Mouse (Mus musculus) stomach, embryonic 15.5 days (tissue): ENCODE measurements around the gene Hk1. TPM values are rescaled to one million over a fixed set of nuclear protein-coding genes. Genes with fewer than 3 reads are reported as not detected.

Source experiments
- ATAC-seq: fragments of 200-750 bp; cut with Nextera tagmentation; 2 replicates; pipeline ENCODE4 v1.8.0; 2017; ENCODE audit warnings: low read depth, moderate number of reproducible peaks, moderate TSS enrichment; ENCODE audit not compliant: insufficient read depth, low FRiP score
- H3K27ac ChIP-seq: fragments of 300-500 bp; sonication (generic); 2 replicates; pipeline ENCODE4 v1.5.1; 2015; ENCODE audit warnings: mild to moderate bottlenecking, inconsistent platforms
- H3K27me3 ChIP-seq: fragments of 300-500 bp; sonication (generic); replicated peaks from 2 replicates; pipeline ENCODE4 v1.6.1; 2015; ENCODE audit warnings: inconsistent platforms
- H3K36me3 ChIP-seq: fragments of 300-500 bp; sonication (generic); 2 replicates; pipeline ENCODE4 v1.6.1; 2015; ENCODE audit warnings: inconsistent platforms
- H3K4me1 ChIP-seq: fragments of 300-500 bp; sonication (generic); 2 replicates; pipeline ENCODE4 v1.6.1; 2015; ENCODE audit warnings: inconsistent platforms
- H3K4me2 ChIP-seq: fragments of 300-500 bp; sonication (generic); 2 replicates; pipeline ENCODE4 v1.6.1; 2015; ENCODE audit warnings: mild to moderate bottlenecking, inconsistent platforms
- H3K4me3 ChIP-seq: fragments of 300-500 bp; sonication (generic); replicated peaks from 2 replicates; pipeline ENCODE4 v1.5.1; 2015; ENCODE audit warnings: inconsistent platforms
- H3K9ac ChIP-seq: fragments of 300-500 bp; sonication (generic); 2 replicates; pipeline ENCODE4 v1.6.1; 2015; ENCODE audit warnings: inconsistent platforms
- H3K9me3 ChIP-seq: fragments of 300-500 bp; sonication (generic); 2 replicates; pipeline ENCODE4 v1.6.1; 2016; ENCODE audit warnings: inconsistent platforms
- WGBS: fragments of 180-500 bp; shearing (Covaris S2); methylation state at CpG from one replicate; pipeline ENCODE4 v1.1.7; 2015; 5-methylcytosine and 5-hydroxymethylcytosine counted together
- polyA plus RNA-seq: library from polyadenylated mRNA; unstranded; fragments of >200 nt; fragmentation: Nextera tagmentation; extraction: Ambion mirVana; gene quantifications from 2 replicates; pipeline ENCODE4 v1.2.1, GENCODE M21; 2015

Gene Hk1
- polyA plus RNA-seq, 1 experiment from 2014 or later, result 45.8 TPM

DNA sequence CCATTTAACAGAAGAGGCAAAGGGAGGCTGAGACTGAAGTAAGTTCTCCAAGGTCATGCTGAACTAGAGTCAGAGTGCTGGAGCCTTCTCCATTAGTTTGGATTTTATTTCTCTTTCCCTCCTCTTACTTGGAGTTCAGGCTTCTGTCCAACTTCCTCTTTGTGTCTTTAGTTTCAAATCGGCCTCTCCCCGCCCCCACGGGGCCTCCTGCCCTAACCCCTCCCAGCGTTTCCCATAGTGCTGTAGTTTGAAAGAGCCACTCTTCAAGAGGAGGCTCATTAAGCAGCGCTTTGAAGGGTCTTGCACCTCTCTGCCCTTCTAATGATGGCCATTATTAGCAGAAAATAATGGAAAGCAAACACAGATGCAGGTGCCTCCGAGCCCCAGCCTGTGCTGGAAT, 68.2 kb downstream of the Hk1 start:
- WGBS, result 22% methylated on average over 6 of the region's 6 CpGs
- H3K4me3 ChIP-seq, result no peak overlapping the region
- 0 out of 2 replicates have a peak, but pooled peaks have one; percentile 24 for ATAC-seq
- no peaks in the 10 kb centered on the region for H3K9me3 ChIP-seq
- H3K4me1 ChIP-seq, result peaks cover 20% of the 10 kb centered on the region
- H3K27ac ChIP-seq, result peak overlapping the region; percentile 46; the same call in 1 of the 2 replicates
- no peaks in the 10 kb centered on the region for H3K36me3 ChIP-seq
- peak overlapping the region; percentile 30; the same call in 1 of the 2 replicates for H3K4me2 ChIP-seq
- no peaks in the 10 kb centered on the region for H3K27me3 ChIP-seq
- H3K9ac ChIP-seq, result no peak overlapping the region

DNA sequence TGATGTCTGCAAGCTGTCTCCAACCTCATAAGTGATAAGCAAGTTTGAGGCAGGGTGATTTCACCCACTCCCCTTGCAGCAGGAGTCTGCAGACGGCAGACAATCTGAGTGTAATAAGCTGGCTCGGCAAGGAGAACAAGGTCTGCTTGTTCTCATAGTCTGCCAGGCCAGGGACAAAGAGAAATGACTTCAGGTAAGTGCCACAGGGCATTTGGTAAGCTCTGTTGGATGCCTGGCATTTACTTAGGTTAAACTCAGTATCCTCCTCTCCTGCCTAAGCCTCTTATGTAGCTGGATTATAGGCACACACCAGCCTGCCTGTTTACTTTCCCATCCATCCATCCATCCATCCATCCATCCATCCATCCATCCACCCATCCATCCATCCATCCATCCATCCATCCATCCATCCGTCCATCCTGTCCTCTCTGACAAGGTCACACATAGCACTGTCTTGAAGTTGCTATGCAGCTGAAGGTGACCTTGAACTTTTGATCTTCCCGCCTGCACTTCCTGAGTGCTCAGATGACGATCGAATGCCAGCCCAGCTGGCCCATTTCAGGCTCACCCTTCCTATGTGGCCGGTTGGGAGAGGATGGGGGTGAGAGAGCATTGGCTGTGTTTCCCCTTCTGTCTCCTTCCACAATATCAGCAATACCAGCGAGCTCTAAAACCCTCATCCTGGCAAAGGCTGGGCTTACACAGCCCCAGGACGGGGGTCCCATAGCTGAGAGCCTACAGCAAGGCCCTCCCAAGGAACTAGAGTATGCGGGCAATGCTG, 69.3 kb downstream of the Hk1 start:
- Histone ChIP-seq H3K4me1 (peaks cover 23% of the 10 kb centered on the region), H3K36me3 (no peaks in the 10 kb centered on the region), H3K9ac (no peak overlapping the region), H3K9me3 (no peaks in the 10 kb centered on the region), H3K4me2 (no peak overlapping the region), H3K4me3 (no peak overlapping the region), H3K27ac (no peak overlapping the region), H3K27me3 (no peaks in the 10 kb centered on the region)
- ATAC-seq, result no peak
- 68% methylated on average over 10 of the region's 10 CpGs for WGBS

DNA sequence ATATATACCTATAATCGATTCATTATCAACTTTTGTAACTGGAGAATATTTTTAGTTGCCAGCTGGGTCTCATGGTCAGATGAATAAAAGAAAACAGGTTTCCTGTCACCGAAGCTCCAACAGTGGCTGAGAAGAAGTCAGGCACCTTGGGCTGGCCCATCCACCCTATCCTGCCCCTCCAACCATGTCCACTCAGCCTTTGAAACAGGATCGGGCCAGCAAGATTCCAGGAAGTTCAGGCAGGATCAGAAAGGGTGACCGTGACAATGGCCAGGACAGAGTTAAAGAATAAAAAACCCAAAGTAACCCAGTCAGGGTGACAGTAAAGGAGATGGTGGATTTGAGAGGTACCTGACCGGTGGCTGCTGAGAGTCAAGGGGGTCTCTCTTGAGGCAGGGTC, 70.1 kb downstream of the Hk1 start:
- Histone ChIP-seq H3K4me3 (no peak overlapping the region), H3K9ac (no peak overlapping the region), H3K4me1 (peaks cover 23% of the 10 kb centered on the region), H3K4me2 (no peak overlapping the region), H3K9me3 (no peaks in the 10 kb centered on the region), H3K36me3 (no peaks in the 10 kb centered on the region), H3K27me3 (no peaks in the 10 kb centered on the region), H3K27ac (no peak overlapping the region)
- no peak for ATAC-seq
- WGBS, result 87% methylated on average over 5 of the region's 5 CpGs

DNA sequence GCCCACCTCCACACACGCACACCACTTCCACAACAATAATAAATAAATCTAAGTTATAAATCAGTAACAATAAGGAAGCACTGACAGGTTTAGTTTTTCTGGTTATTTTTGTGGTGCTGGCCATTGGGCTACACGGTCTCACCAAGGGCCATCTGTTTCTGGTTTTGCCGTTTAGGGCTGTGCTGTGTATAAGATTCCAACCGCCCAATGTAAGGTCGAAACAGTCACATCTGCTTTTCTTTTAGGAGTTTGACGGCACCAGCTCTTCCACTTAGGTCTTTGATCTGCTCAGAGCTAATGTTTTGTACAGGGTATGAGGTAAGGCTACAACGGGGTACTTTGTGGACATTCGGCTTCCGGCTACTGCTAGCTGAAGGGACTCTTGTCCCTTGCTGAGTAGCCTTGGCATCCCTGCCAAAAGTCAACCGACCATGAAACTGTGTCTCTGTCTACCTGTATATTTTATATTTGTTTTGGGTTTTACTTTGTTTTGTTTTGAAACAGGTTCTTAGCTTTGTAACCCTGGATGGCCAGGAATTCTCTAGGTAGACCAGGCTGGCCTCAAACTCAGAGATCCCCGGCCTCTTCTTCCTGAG, 70.7 kb downstream of the Hk1 start:
- Histone ChIP-seq H3K9me3 (no peaks in the 10 kb centered on the region), H3K4me3 (no peak overlapping the region), H3K27me3 (no peaks in the 10 kb centered on the region), H3K4me2 (no peak overlapping the region), H3K9ac (no peak overlapping the region), H3K27ac (no peak overlapping the region), H3K36me3 (no peaks in the 10 kb centered on the region), H3K4me1 (peaks cover 19% of the 10 kb centered on the region)
- ATAC-seq, result no peak
- 84% methylated on average over 11 of the region's 11 CpGs for WGBS

DNA sequence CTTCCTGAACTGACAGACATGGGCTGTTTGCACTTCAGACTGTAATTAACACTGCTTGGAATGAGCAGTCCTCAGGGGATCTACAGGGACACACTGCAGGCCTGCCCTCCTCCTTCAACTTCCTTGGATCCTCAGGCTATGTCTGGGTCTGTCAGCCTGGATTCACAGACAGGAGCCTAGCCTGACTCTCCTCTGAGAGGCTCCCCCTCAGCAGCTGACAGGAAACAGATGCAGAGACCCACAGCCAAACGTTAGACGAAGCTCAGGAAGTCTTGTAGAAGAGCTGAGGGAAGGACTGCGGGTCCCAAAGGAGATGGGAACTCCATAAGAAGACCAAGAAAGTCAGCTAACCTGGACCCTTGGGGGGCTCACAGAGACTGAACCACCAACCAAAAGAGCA, 73.2 kb downstream of the Hk1 start:
- Histone ChIP-seq H3K27ac (peak overlapping the region; percentile 18; the same call in 1 of the 2 replicates), H3K4me1 (peaks cover 11% of the 10 kb centered on the region), H3K9me3 (no peaks in the 10 kb centered on the region), H3K27me3 (no peaks in the 10 kb centered on the region), H3K9ac (no peak overlapping the region), H3K4me2 (no peak overlapping the region), H3K4me3 (no peak overlapping the region), H3K36me3 (no peaks in the 10 kb centered on the region)
- peak; percentile 27; the same call in 1 of the 2 replicates for ATAC-seq
- WGBS, result 33% methylated on average over 3 of the region's 3 CpGs

DNA sequence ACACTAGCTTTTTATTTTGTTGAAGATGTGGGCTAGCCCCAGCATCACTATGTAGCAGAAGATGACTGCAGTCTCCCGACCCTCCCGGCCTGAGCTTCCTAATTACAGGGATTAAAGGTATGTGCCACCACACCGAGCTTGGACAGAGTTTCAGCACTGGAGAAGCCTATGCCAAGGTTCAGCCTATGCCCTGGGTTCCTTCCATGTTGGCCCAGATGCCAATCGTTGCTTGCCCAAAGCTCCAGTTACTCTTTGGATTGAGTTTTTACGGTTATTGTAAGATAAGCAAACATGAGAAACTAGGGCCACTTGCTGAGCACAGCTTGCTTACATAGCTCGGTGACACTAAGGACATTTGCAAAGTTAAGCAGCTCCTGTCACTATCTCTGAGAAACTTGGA, 74.6 kb downstream of the Hk1 start:
- Histone ChIP-seq H3K36me3 (no peaks in the 10 kb centered on the region), H3K4me1 (0 out of 2 replicates have a peak, but pooled peaks cover 11% of the 10 kb centered on the region), H3K9ac (no peak overlapping the region), H3K27me3 (no peaks in the 10 kb centered on the region), H3K4me3 (no peak overlapping the region), H3K27ac (no peak overlapping the region), H3K4me2 (no peak overlapping the region), H3K9me3 (no peaks in the 10 kb centered on the region)
- WGBS, result 81% methylated on average over 6 of the region's 6 CpGs
- no peak for ATAC-seq

DNA sequence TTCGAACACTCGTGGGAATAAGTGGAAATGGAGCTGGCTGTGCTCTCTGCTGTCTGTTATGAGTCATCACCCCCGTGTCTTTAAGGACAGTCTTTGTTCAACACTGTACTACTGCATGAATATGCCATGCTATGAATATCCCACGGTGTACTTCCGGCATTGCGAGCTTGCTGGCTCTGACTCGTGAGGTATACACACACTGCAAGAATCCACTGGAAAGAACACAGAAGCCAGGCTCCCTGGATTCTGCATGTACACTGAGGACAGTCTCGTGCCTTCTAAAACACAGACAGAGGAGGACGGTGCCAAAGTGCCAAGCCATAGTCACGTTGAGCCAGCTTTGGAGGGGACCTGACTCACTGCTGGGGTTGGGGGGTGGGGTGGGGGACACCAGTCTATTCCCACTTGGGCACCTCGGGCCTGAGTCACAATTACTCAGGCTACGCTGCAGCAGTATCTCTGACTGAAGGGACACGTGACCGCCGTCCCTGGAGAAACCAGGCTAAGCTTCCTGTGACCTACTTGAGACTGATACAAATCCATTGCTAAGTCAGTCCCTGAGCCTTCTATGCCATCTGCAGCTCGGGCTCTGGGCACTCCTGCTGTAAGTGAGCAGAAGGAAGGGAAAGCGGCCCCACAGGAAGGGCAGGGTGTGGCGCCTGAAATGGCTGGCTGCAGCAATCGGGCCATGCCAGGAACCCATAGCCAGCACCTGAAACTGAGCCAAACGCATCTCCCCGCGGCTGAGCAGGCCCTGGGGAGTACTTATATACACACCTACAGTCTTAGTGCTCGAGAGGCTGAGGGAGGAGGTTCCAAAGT, 79.5 kb downstream of the Hk1 start:
- Histone ChIP-seq H3K4me3 (no peak overlapping the region), H3K36me3 (peaks cover 6% of the 10 kb centered on the region; the same call in 1 of the 2 replicates), H3K9ac (no peak overlapping the region), H3K4me1 (0 out of 2 replicates have a peak, but pooled peaks cover 3% of the 10 kb centered on the region), H3K27me3 (no peaks in the 10 kb centered on the region), H3K4me2 (no peak overlapping the region), H3K27ac (no peak overlapping the region), H3K9me3 (no peaks in the 10 kb centered on the region)
- ATAC-seq, result 0 out of 2 replicates have a peak, but pooled peaks have one; percentile 24
- 73% methylated on average over 23 of the region's 23 CpGs for WGBS

DNA sequence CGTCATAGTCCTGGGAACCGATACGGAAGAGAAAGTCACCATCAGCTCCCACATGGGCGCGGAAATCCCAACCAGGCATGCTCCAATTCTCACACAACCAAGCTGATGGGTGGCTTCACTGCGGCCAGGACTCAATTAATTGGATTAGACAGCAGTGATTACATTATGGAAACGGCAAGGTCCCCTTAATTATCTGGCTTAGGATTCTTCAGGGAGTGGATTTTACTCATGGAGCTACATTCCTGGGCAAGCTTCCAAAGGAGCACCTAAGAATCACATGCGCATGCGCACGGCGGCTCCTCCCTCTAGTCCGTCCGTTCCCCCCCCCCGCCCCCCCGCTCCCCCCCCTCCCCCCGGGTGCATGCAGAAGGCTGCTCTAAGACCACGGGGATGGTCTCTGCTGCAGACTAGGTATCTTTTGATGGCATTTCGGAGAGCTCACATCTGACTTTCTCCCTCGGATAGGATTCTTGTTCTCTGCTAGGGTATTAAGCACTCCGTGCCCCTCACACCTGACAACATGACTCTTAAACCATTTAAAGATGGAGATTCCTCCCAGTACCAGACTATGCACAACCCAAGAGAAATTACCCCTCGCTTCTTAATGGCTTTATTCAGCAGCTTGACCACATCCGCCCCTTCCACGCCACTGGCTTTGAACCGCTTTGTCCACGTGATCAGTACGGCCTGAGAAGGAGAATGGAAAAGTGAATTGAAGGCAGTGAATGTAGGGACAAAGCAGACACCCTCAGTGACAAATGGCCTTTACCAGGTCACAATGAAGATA, 83.4 kb downstream of the Hk1 start:
- WGBS, result 80% methylated on average over 22 of the region's 26 CpGs
- H3K36me3 ChIP-seq, result peaks cover 8% of the 10 kb centered on the region
- no peaks in the 10 kb centered on the region for H3K27me3 ChIP-seq
- H3K9me3 ChIP-seq, result no peaks in the 10 kb centered on the region
- ATAC-seq, result no peak
- H3K4me1 ChIP-seq, result 0 out of 2 replicates have a peak, but pooled peaks cover 3% of the 10 kb centered on the region
- no peak overlapping the region for H3K27ac ChIP-seq
- H3K9ac ChIP-seq, result no peak overlapping the region
- no peak overlapping the region for H3K4me3 ChIP-seq
- no peak overlapping the region for H3K4me2 ChIP-seq

DNA sequence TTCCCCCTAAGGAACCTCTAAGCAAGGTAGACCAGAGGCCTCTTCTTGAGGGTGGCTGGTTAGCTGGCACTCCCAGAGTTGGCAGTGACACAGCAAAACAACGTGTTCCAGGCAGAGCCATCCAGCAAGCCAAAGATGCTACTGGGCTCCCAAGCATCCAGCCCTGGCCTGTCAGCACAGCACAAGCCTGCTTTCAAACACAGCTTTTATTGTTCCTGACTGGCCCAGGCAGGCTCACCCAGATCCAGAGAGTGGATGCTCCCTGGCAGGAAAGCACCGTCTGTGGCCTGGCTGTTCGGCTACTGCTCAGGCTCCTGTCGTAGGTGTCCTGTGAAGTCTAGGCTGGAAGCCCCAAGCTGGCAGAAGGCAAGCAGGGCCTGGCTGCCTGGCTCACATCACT, 85.6 kb downstream of the Hk1 start:
- no peak overlapping the region for H3K9ac ChIP-seq
- H3K36me3 ChIP-seq, result peaks cover 18% of the 10 kb centered on the region
- no peaks in the 10 kb centered on the region for H3K9me3 ChIP-seq
- no peak overlapping the region for H3K4me3 ChIP-seq
- no peaks in the 10 kb centered on the region for H3K4me1 ChIP-seq
- H3K27me3 ChIP-seq, result no peaks in the 10 kb centered on the region
- H3K4me2 ChIP-seq, result no peak overlapping the region
- H3K27ac ChIP-seq, result no peak overlapping the region
- no peak for ATAC-seq
- 83% methylated on average over 4 of the region's 4 CpGs for WGBS

DNA sequence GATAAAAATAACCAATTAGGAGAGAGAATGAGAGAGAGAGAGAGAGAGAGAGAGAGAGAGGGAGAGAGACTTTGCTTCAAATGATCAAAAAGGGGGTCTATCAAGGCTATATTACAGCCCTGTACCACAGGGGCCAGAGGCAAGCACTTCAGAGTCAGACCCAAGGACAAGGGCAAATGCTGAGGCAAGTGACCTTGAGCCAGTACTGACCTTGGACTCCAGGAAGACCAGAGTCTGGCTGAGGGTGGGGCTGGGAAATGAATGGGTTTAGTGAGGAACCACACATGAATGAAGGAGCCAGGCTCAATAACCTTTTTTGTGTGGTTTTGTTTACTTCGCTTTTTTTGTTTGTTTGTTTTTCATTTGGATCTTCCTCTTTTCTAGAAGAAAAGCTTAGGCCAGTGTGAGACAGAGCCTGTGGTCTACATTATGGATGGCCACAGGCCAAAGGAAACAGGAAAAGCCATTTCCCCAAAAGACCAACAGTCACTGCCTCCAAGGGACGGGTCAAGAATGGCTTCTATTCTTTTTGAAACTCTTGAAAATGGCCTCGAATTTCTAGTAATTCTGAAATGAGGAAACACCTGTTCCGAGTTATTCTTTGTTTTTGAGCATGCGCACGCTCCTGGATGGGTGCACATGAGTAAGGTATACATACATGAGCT, 92.1 kb downstream of the Hk1 start:
- Histone ChIP-seq H3K4me2 (no peak overlapping the region), H3K36me3 (peaks cover 23% of the 10 kb centered on the region), H3K9me3 (no peaks in the 10 kb centered on the region), H3K9ac (no peak overlapping the region), H3K4me1 (no peaks in the 10 kb centered on the region), H3K4me3 (no peak overlapping the region), H3K27me3 (no peaks in the 10 kb centered on the region), H3K27ac (no peak overlapping the region)
- 73% methylated on average over 6 of the region's 6 CpGs for WGBS
- ATAC-seq, result no peak

DNA sequence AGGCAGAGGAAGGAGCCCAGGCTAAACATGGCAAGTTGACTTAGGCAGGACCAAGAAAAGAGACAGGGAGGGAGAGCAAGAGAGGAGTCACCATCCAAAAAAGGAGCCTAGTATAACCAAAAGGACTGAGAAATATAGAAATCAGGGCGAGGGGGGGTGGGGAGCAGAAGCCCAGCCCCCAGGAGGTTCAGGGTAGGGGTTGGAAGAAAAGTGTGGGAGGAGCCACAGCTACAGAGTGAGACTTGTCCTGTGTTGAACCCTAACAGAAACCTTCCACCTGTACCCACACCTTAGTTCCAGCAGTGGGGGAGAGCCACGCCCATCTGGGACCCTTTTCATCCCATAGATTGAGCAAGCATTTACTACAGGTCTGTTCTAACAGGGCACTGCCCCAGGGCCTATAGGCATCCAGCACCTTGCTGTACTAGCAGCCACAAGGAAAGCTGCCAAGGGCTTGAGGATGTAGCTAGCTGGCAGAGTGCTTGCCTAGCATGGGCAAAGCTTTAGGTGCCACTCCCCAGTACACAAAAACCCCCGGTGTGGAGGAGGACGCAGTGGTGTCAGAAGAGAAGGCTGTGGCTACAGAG, 96.4 kb downstream of the Hk1 start:
- Histone ChIP-seq H3K36me3 (peaks cover 28% of the 10 kb centered on the region), H3K9me3 (no peaks in the 10 kb centered on the region), H3K27ac (no peak overlapping the region), H3K27me3 (no peaks in the 10 kb centered on the region), H3K4me1 (no peaks in the 10 kb centered on the region), H3K4me3 (no peak overlapping the region), H3K4me2 (no peak overlapping the region), H3K9ac (no peak overlapping the region)
- no peak for ATAC-seq
- 76% methylated on average over 4 of the region's 4 CpGs for WGBS
